Mouse (Mus musculus) testis, postnatal 10 days (tissue): Measurements from ENCODE around the gene Rp9.
"Not testable (repeated sequence)": the region's sequence is repeated elsewhere in the genome, so short reads cannot be mapped to it uniquely, and the experiment has no call there.

Experiments
- DNase-seq: peaks from one replicate; pipeline ENCODE4 v3.0.0; 2021; ENCODE audit warnings: low spot score

Gene Rp9

GRCm38 (mm10) chr9:22419877-22420276, 49.7 kb downstream of the Rp9 start:
- no peak for DNase-seq

- DNase-seq = no peak
These were observed 52.0 kb downstream of the Rp9 start for GRCm38 (mm10) chr9:22417547-22417946.

- no peak for DNase-seq
These were observed 53.4 kb downstream of the Rp9 start for GRCm38 (mm10) chr9:22416187-22416586.

- peak; percentile 97 for DNase-seq
These were observed 58.3 kb downstream of the Rp9 start, which contains the start of gene 9530077C05Rik for GRCm38 (mm10) chr9:22411002-22411857. TSS of gene 9530077C05Rik (plus strand) at chr9:22411513.

GRCm38 (mm10) chr9:22409501-22409900, 60.0 kb downstream of the Rp9 start:
- DNase-seq = no peak

GRCm38 (mm10) chr9:22408344-22408743, 61.2 kb downstream of the Rp9 start:
- DNase-seq = not testable (repeated sequence)

GRCm38 (mm10) chr9:22407633-22408032, 61.9 kb downstream of the Rp9 start:
- DNase-seq = not testable (repeated sequence)

- DNase-seq = no peak
These were observed 64.1 kb downstream of the Rp9 start for GRCm38 (mm10) chr9:22405414-22405813.

- not testable (repeated sequence) for DNase-seq
These were observed 66.0 kb downstream of the Rp9 start for GRCm38 (mm10) chr9:22403501-22403900.

- DNase-seq = no peak
These were observed 66.6 kb downstream of the Rp9 start for GRCm38 (mm10) chr9:22402976-22403375.

- DNase-seq = no peak
These were observed 67.5 kb downstream of the Rp9 start for GRCm38 (mm10) chr9:22402001-22402400.

GRCm38 (mm10) chr9:22399021-22399420, 70.5 kb downstream of the Rp9 start:
- no peak for DNase-seq

GRCm38 (mm10) chr9:22394725-22395124, 74.8 kb downstream of the Rp9 start:
- DNase-seq = no peak

GRCm38 (mm10) chr9:22390390-22390789, 79.2 kb downstream of the Rp9 start:
- DNase-seq = no peak

- DNase-seq = no peak
These were observed 79.8 kb downstream of the Rp9 start for GRCm38 (mm10) chr9:22389736-22390245.

GRCm38 (mm10) chr9:22389021-22389476, 80.5 kb downstream of the Rp9 start, which contains the start of gene Anln:
TSS of gene Anln (minus strand) at chr9:22389188.
- peak; percentile 98 for DNase-seq

- DNase-seq = no peak
These were observed 81.1 kb downstream of the Rp9 start for GRCm38 (mm10) chr9:22388401-22388980.

- DNase-seq = no peak
These were observed 81.6 kb downstream of the Rp9 start for GRCm38 (mm10) chr9:22387901-22388300.

GRCm38 (mm10) chr9:22385890-22386289, 83.7 kb downstream of the Rp9 start:
- DNase-seq = no peak

GRCm38 (mm10) chr9:22376086-22376485, 93.5 kb downstream of the Rp9 start:
- DNase-seq = no peak

- DNase-seq = no peak
These were observed 96.8 kb downstream of the Rp9 start for GRCm38 (mm10) chr9:22372760-22373159.

GRCm38 (mm10) chr9:22368030-22368429, 101.5 kb downstream of the Rp9 start:
- DNase-seq = no peak

- no peak for DNase-seq
These were observed 102.9 kb downstream of the Rp9 start for GRCm38 (mm10) chr9:22366621-22367020.
